Mouse (Mus musculus) small intestine, adult 2 months (tissue): Measurements from ENCODE around the gene Tgm7. TPM values are rescaled to one million over a fixed set of nuclear protein-coding genes. Genes with fewer than 3 reads are reported as not detected.
"Not testable (repeated sequence)": the region's sequence is repeated elsewhere in the genome, so short reads cannot be mapped to it uniquely, and the experiment has no call there.

Experiments
- H3K27ac ChIP-seq: fragments of 200-500 bp; 2 replicates; pipeline ENCODE4 v1.5.1; 2012; ENCODE audit warnings: low read depth, low read length, control low read depth, inconsistent platforms; ENCODE audit not compliant: insufficient read depth
- H3K27me3 ChIP-seq: fragments of 200-500 bp; 2 replicates; pipeline ENCODE4 v1.6.1; 2012; ENCODE audit warnings: mild to moderate bottlenecking, moderate library complexity, low read length, inconsistent platforms; ENCODE audit not compliant: control insufficient read depth, insufficient read depth
- H3K36me3 ChIP-seq: fragments of 200-500 bp; 2 replicates; pipeline ENCODE4 v1.6.1; 2012; ENCODE audit warnings: mild to moderate bottlenecking, low read length, control low read depth, inconsistent platforms; ENCODE audit not compliant: control insufficient read depth, insufficient read depth
- H3K4me1 ChIP-seq: fragments of 200-500 bp; 2 replicates; pipeline ENCODE4 v1.6.1; 2012; ENCODE audit warnings: low read length, inconsistent platforms, mixed read lengths; ENCODE audit not compliant: control insufficient read depth, insufficient read depth, insufficient read length
- H3K4me3 ChIP-seq: fragments of 200-500 bp; 2 replicates; pipeline ENCODE4 v1.5.1; 2012; ENCODE audit warnings: low read depth, mild to moderate bottlenecking, control low read depth, inconsistent platforms, low read length, moderate library complexity
- CTCF ChIP-seq: fragments of 200-500 bp; IDR thresholded peaks from 2 replicates; pipeline ENCODE4 v1.5.1; 2012; ENCODE audit warnings: low read depth, mild to moderate bottlenecking, control low read depth, inconsistent platforms, low read length, moderate library complexity, mixed read lengths; ENCODE audit not compliant: insufficient replicate concordance, insufficient read length; ENCODE audit errors: extremely low read depth
- POLR2A ChIP-seq: fragments of 200-500 bp; IDR thresholded peaks from 2 replicates; pipeline ENCODE4 v1.6.1; 2012; ENCODE audit warnings: low read depth, mild to moderate bottlenecking, control low read depth, inconsistent platforms, low read length, moderate library complexity
- WGBS: fragments of 180-500 bp; shearing (Covaris S2); methylation state at CpG from one replicate; pipeline ENCODE4 v1.1.7; 2018; 5-methylcytosine and 5-hydroxymethylcytosine counted together
- polyA plus RNA-seq: library from polyadenylated mRNA; depleted of rRNA; stranded (reverse); fragments of >200 nt; gene quantifications from 2 replicates; pipeline ENCODE4 v1.2.3, GENCODE M21; 2012

Tgm7 gene
- polyA plus RNA-seq, 1 experiment = not detected

DNA sequence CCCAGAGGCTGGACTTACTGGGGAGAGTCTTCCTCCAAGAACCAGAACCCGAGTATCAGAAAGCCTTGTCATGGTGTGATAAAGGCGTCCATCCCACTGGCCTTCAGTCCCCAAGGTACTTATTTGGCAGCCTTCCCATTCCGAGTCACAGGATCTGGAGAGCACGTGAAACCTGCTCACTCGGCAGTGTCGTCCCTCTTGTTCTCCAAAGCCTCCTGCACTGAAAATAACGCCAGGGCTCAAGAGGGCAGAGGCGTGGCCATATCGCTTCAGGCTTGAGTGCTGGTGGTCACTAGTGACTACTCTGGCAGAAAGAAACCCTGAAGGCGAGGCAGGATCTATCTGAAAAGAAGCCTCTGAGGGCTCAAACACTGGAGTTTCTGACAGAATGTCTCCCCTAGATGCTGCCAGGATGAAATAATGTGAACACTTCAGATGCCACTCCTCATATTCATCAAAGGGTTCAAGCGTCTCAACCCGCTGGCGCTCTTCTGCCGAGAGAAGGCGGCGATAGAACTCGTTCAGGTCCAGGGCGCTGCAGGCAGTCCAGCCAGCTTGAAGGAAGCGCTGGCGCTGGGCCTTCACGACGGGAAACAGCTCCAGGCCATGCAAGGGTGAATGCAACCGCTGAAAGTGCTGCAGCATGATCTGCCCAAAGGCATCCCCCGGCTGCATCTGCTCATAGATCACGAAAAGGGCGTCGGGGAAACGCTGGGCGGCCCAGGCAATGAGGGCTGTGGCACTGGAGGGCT, 29.8 kb upstream of the Tgm7 start:
- H3K27me3 ChIP-seq = no peaks in the 10 kb centered on the region
- H3K27ac ChIP-seq = peak overlapping the region; percentile 90
- H3K36me3 ChIP-seq = 0 out of 2 replicates have a peak, but pooled peaks cover 2% of the 10 kb centered on the region
- H3K4me3 ChIP-seq = peak overlapping the region; percentile 92
- 9% methylated on average over 29 of the region's 29 CpGs for WGBS
- peaks cover 10% of the 10 kb centered on the region; the same call in 1 of the 2 replicates for H3K4me1 ChIP-seq
- TF ChIP-seq CTCF (no peak), POLR2A (no peak)

DNA sequence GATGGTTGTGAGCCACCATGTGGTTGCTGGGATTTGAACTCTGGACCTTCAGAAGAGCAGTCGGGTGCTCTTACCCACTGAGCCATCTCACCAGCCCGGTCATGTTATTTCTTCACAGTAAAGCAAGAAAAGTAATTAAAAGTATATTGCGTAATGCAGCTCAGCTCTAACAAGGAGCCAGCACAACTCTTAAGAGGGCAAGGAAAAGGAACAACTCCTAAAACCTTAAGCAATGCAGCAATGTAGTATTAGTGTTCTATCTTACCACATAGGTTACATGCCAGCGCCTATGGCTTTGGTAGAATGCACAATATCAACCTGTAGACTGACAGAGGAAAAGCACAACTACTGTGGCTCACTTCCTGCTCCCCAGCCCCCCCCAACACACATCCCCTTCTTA, 27.8 kb upstream of the Tgm7 start:
- WGBS = 71% methylated on average over 4 of the region's 4 CpGs
- TF ChIP-seq CTCF (no peak), POLR2A (no peak)

DNA sequence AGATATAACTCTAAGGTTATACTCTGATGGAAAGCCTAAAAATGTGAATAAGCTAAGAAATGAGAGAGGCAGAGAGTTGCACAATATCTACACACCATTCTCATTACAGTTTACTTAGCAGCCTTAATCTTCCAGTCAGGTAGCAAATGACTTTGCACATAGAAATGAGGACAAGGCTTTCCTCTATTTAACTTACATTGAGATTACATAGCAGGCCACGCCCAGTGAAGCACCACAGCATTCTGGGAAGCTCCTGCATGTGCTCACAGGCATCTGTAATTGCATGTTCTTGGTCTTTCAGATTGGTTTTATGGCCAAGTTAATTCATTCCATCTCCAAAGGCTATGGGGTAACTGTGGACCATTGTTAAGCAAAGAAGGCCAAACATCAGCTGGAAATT, 23.2 kb upstream of the Tgm7 start:
- H3K4me3 ChIP-seq = no peak overlapping the region
- TF ChIP-seq POLR2A = no peak
- no peak for TF ChIP-seq CTCF
- no peaks in the 10 kb centered on the region for H3K27me3 ChIP-seq
- H3K27ac ChIP-seq = no peak overlapping the region
- H3K4me1 ChIP-seq = no peaks in the 10 kb centered on the region
- WGBS = 65% methylated on average over 1 of the region's 1 CpGs
- no peaks in the 10 kb centered on the region for H3K36me3 ChIP-seq

More for the DNA sequence above, 27.8 kb upstream of the Tgm7 start:
- no peak overlapping the region for H3K4me3 ChIP-seq
- H3K4me1 ChIP-seq = peaks cover 10% of the 10 kb centered on the region; the same call in 1 of the 2 replicates
- no peaks in the 10 kb centered on the region for H3K27me3 ChIP-seq
- no peak overlapping the region for H3K27ac ChIP-seq
- H3K36me3 ChIP-seq = no peaks in the 10 kb centered on the region

DNA sequence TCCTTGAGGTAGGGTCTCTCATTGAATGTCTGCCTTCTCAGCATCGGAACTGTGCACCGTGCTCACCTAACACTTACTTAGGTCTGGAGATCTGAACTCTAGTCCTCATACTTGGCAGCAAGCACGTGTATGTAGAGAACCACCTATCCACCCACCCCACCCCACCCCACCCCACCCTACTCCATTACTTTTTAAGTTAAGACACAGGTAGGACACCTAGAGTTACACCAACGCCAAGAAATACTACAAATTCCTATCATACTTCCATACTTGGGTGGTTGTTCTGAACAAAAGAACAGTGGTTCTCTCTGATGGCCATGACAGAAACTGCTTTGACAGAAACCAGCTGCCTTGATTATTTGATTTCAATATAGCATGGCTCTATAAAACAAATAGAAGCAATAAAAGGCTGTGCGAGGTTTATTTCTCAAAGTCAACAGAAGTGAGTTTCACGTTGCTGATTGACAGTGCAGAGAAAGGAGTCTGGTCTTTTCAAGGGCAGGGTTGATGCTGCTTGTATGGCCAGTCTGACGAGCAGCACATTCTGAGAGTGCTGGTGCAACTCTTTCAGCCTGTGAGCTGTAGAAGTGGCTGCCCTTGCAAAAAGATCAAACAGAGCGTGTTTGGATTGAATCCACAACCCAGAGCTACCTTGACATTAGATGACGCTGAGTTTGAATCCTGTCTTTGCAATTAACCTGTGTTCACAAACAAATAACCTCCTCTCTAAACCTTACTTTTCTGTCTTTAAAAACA, 19.4 kb upstream of the Tgm7 start:
- Histone ChIP-seq H3K4me3 (no peak overlapping the region), H3K36me3 (no peaks in the 10 kb centered on the region), H3K27me3 (no peaks in the 10 kb centered on the region), H3K4me1 (no peaks in the 10 kb centered on the region), H3K27ac (no peak overlapping the region)
- no peak for TF ChIP-seq CTCF
- WGBS = 37% methylated on average over 9 of the region's 9 CpGs

DNA sequence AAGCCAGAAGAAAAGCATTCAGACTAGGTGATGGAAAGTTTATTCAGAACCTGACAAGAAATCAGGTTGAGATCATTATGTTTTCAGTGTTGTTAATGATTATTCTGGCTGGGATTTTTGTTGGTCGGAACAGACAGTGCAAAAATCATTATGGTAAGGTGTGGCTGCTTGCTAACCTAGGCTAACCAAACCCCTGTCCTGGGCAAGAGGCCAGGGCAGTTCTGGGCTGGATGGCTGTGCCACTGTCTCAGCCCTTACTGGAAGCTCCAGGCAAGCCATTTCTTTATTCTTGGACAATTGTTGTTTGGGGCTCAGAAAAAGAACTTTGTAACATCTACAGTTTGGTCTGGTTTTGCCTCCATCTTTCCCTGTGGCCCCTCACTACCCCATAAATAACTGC, 17.9 kb upstream of the Tgm7 start:
- Histone ChIP-seq H3K27ac (no peak overlapping the region), H3K27me3 (no peaks in the 10 kb centered on the region), H3K4me3 (no peak overlapping the region), H3K4me1 (no peaks in the 10 kb centered on the region), H3K36me3 (no peaks in the 10 kb centered on the region)
- no peak for TF ChIP-seq POLR2A
- TF ChIP-seq CTCF = no peak
- WGBS = 30% methylated on average over 1 of the region's 1 CpGs

DNA sequence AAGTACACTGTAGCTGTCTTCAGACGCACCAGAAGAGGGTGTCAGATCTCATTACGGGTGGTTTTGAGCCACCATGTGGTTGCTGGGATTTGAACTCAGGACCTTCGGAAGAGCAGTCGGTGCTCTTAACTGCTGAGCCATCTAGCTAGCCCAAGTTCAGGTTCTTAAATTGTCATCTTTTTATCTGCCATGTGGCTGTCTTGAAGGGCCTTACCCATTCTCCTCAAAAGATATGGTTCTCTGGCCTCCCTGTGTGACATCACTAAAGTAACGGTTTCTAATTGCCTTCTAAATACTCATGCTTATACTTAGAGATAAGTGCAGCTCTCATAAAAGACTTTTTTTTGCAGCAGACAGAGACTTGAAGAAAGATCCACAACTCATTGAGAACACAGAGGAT, 16.7 kb upstream of the Tgm7 start:
- H3K27ac ChIP-seq, H3K4me1 ChIP-seq, H3K4me3 ChIP-seq, H3K27me3 ChIP-seq, H3K36me3 ChIP-seq: not testable (repeated sequence)
- 89% methylated on average over 5 of the region's 5 CpGs for WGBS

DNA sequence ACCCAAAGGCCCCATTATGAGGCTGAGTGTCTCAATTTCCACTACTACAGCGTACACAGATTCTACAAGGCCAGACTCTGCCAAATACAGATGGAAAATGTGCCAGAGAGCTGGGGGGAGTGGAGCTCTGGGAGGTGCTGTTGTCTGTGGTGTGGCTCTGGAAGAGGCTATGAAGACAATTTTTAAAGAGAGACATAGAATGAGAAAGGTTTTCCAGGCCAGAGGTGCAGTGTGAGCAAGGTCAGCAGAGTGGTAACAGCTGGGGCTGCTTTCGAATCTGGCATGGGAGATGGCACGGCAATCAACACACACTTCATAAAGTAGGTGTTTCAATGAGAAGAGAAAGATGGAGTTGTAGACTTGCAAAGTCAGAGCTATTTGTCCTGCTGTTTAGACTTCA, 9.7 kb upstream of the Tgm7 start:
- H3K36me3 ChIP-seq = no peaks in the 10 kb centered on the region
- WGBS = 86% methylated on average over 3 of the region's 3 CpGs
- no peak overlapping the region for H3K27ac ChIP-seq
- no peak for TF ChIP-seq POLR2A
- no peak for TF ChIP-seq CTCF
- no peaks in the 10 kb centered on the region for H3K4me1 ChIP-seq
- H3K4me3 ChIP-seq = no peak overlapping the region
- H3K27me3 ChIP-seq = no peaks in the 10 kb centered on the region

DNA sequence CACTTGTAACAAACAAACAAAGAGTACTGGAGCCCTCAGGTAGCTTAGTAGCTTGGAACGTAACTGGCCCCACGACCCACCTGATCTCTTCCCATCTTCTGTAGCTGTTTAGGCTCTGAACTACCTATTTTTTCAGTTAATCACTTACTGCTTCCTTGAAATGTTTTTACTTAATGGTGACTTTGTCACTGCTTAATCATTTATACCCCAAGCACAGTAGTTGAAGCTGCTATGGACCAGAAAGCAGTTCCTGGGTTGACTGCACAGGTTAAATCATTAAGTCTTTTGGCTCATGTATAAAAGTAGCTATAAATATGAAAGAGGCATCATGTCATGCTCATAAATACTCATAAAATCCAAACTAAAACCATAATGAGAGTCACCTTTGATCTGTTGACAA, 5.8 kb upstream of the Tgm7 start:
- no peak for TF ChIP-seq CTCF
- no peak for TF ChIP-seq POLR2A
- H3K36me3 ChIP-seq = no peaks in the 10 kb centered on the region
- H3K27me3 ChIP-seq = no peaks in the 10 kb centered on the region
- no peak overlapping the region for H3K27ac ChIP-seq
- H3K4me3 ChIP-seq = no peak overlapping the region
- no peaks in the 10 kb centered on the region for H3K4me1 ChIP-seq
- WGBS = 86% methylated on average over 2 of the region's 2 CpGs
